Mouse (Mus musculus) midbrain, embryonic 11.5 days (tissue): ENCODE measurements at regions not wholly inside any gene's neighbourhood (a gene's known extent, or its start where the extent isn't known, plus 50 kb on each side); places are given as distances from the start of the nearest gene placed in this dataset.

Experiments
- ATAC-seq: fragments of 200-750 bp; cut with Nextera tagmentation; 2 replicates; pipeline ENCODE4 v1.8.0; 2017; ENCODE audit warnings: moderate TSS enrichment, moderate library complexity; ENCODE audit not compliant: low FRiP score
- DNase-seq: peaks from one replicate; pipeline ENCODE4 v3.0.0; 2015; ENCODE audit warnings: low spot score; ENCODE audit errors: missing footprints
- H3K27ac ChIP-seq: fragments of 300-500 bp; sonication (generic); 2 replicates; pipeline ENCODE4 v1.5.1; 2014; ENCODE audit warnings: low read depth, low read length
- H3K27me3 ChIP-seq: fragments of 300-500 bp; sonication (generic); 2 replicates; pipeline ENCODE4 v1.6.1; 2014; ENCODE audit warnings: mild to moderate bottlenecking, low read length, moderate library complexity, mixed read lengths; ENCODE audit not compliant: control insufficient read depth, insufficient read depth
- H3K36me3 ChIP-seq: fragments of 300-500 bp; sonication (generic); 2 replicates; pipeline ENCODE4 v1.6.1; 2014; ENCODE audit warnings: mild to moderate bottlenecking, low read length, moderate library complexity, mixed read lengths; ENCODE audit not compliant: control insufficient read depth, insufficient read depth
- H3K4me1 ChIP-seq: fragments of 300-500 bp; sonication (generic); 2 replicates; pipeline ENCODE4 v1.6.1; 2014; ENCODE audit warnings: low read length; ENCODE audit not compliant: control insufficient read depth, insufficient read depth
- H3K4me2 ChIP-seq: fragments of 300-500 bp; sonication (generic); 2 replicates; pipeline ENCODE4 v1.6.1; 2014; ENCODE audit warnings: mild to moderate bottlenecking, moderate library complexity
- H3K4me3 ChIP-seq: fragments of 300-500 bp; sonication (generic); 2 replicates; pipeline ENCODE4 v1.5.1; 2014; ENCODE audit warnings: low read depth, low read length
- H3K9ac ChIP-seq: fragments of 300-500 bp; sonication (generic); 2 replicates; pipeline ENCODE4 v1.6.1; 2014; ENCODE audit warnings: low read length
- H3K9me3 ChIP-seq: fragments of 300-500 bp; sonication (generic); 2 replicates; pipeline ENCODE4 v1.6.1; 2016; ENCODE audit warnings: low read length; ENCODE audit not compliant: control insufficient read depth
- whole genome bisulfite sequencing: fragments of 180-500 bp; shearing (Covaris S2); extraction: QIAGEN DNeasy Blood & Tissue Kit; methylation state at CpG from one replicate; pipeline ENCODE4 v1.1.7; 2014; 5-methylcytosine and 5-hydroxymethylcytosine counted together

GRCm38 (mm10) chr8:34505829-34506555, 394.5 kb upstream of the Gm10131 start:
- Histone ChIP-seq H3K4me1 (no peaks in the 10 kb centered on the region), H3K9ac (no peak overlapping the region), H3K27ac (no peak overlapping the region), H3K27me3 (no peaks in the 10 kb centered on the region), H3K9me3 (no peaks in the 10 kb centered on the region), H3K4me3 (no peak overlapping the region), H3K36me3 (no peaks in the 10 kb centered on the region), H3K4me2 (no peak overlapping the region)
- peak; percentile 76 for DNase-seq
- ATAC-seq: no peak
- 79% methylated on average over 15 of the region's 15 CpGs for WGBS

- peak; percentile 53 for DNase-seq
- Histone ChIP-seq H3K9me3 (no peaks in the 10 kb centered on the region), H3K27ac (no peak overlapping the region), H3K4me2 (no peak overlapping the region), H3K27me3 (no peaks in the 10 kb centered on the region), H3K4me1 (no peaks in the 10 kb centered on the region), H3K36me3 (no peaks in the 10 kb centered on the region), H3K9ac (no peak overlapping the region), H3K4me3 (no peak overlapping the region)
- WGBS: 82% methylated on average over 7 of the region's 7 CpGs
- no peak for ATAC-seq
These were observed 393.6 kb upstream of the Gm10131 start for GRCm38 (mm10) chr8:34505102-34505501.

- Histone ChIP-seq H3K9ac (no peak overlapping the region), H3K36me3 (no peaks in the 10 kb centered on the region), H3K9me3 (no peaks in the 10 kb centered on the region), H3K4me3 (no peak overlapping the region), H3K4me1 (no peaks in the 10 kb centered on the region), H3K27ac (no peak overlapping the region), H3K27me3 (no peaks in the 10 kb centered on the region), H3K4me2 (no peak overlapping the region)
- ATAC-seq (no peak), DNase-seq (peak; percentile 72)
- WGBS: 64% methylated on average over 1 of the region's 1 CpGs
These were observed 391.1 kb upstream of the Gm10131 start for GRCm38 (mm10) chr8:34502606-34503162.

- no peaks in the 10 kb centered on the region for H3K4me1 ChIP-seq
- ATAC-seq (no peak), DNase-seq (peak; percentile 61)
- H3K9ac ChIP-seq: no peak overlapping the region
- H3K4me3 ChIP-seq: no peak overlapping the region
- H3K9me3 ChIP-seq: no peaks in the 10 kb centered on the region
- H3K27ac ChIP-seq: no peak overlapping the region
- no peak overlapping the region for H3K4me2 ChIP-seq
- 79% methylated on average over 3 of the region's 3 CpGs for WGBS
- H3K36me3 ChIP-seq: no peaks in the 10 kb centered on the region
- H3K27me3 ChIP-seq: no peaks in the 10 kb centered on the region
These were observed 387.7 kb upstream of the Gm10131 start for GRCm38 (mm10) chr8:34499196-34499595.

GRCm38 (mm10) chr8:34496751-34497150, 385.2 kb upstream of the Gm10131 start:
- ATAC-seq: no peak
- Histone ChIP-seq H3K27ac (no peak overlapping the region), H3K4me2 (no peak overlapping the region), H3K27me3 (no peaks in the 10 kb centered on the region), H3K9ac (no peak overlapping the region), H3K9me3 (no peaks in the 10 kb centered on the region), H3K36me3 (no peaks in the 10 kb centered on the region), H3K4me1 (peaks cover 3% of the 10 kb centered on the region; the same call in 1 of the 2 replicates), H3K4me3 (no peak overlapping the region)
- 93% methylated on average over 4 of the region's 4 CpGs for WGBS
- DNase-seq: no peak

DNA sequence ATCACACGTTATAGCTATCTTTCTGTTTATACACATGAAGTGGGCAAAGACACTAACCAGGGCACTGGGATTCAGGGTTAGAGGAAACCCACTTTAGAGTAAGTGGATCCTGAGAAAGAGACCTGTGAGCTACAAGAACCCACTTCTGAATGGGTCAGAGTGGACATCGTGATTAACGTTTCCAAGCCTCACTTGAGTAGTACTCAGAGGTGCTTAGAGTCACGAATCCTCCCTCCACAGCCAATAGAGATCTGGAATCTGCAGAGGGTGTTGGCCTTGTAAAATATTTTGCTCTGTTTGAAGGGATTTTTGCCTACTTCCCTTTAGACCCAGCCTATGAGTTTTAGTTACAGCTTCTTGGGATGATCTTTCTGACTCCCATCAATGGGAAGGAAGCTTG, 384.4 kb upstream of the Gm10131 start:
- no peaks in the 10 kb centered on the region for H3K36me3 ChIP-seq
- ATAC-seq: no peak
- WGBS: 91% methylated on average over 4 of the region's 4 CpGs

DNA sequence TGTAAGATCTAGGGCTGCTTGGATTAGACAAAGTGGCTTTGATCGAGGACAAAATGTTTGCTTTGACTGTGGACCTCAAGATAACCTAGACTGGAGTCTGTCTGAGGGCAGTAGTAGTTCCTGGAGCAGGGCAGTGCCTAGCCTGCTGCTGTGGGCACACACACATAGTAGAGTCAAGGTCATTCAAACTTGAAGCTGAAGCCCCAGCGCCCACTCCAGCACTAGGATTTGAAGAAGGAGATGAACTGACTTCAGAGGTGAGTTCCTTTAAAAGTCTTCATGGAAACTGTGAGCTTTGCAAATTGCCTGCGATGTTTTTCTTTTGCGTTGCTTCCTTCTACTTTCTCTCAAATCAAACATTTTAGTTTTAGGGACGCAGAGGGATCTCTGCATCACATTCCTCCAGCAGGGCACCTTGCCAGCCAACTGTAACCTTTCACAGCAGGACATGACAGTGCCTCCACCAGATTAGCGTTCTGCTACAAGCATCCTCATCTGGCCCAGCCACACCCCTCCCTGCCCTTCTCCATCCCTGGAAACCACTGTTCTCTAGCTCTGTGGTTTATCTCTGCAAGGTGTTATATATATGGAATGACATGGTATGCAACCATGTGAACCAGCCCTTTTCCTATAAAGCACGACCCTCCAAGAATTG, 377.3 kb upstream of the Gm10131 start:
- ATAC-seq (no peak), DNase-seq (peak; percentile 81)
- no peak overlapping the region for H3K27ac ChIP-seq
- no peak overlapping the region for H3K4me3 ChIP-seq
- H3K9me3 ChIP-seq: no peaks in the 10 kb centered on the region
- WGBS: 65% methylated on average over 7 of the region's 7 CpGs
- H3K4me2 ChIP-seq: no peak overlapping the region
- no peaks in the 10 kb centered on the region for H3K36me3 ChIP-seq
- H3K27me3 ChIP-seq: no peaks in the 10 kb centered on the region; the same call in 1 of the 2 replicates
- no peak overlapping the region for H3K9ac ChIP-seq
- peaks cover 9% of the 10 kb centered on the region for H3K4me1 ChIP-seq

More for the DNA sequence above, 384.4 kb upstream of the Gm10131 start:
- Histone ChIP-seq H3K27ac (no peak overlapping the region), H3K4me2 (no peak overlapping the region), H3K9me3 (no peaks in the 10 kb centered on the region), H3K9ac (no peak overlapping the region), H3K27me3 (no peaks in the 10 kb centered on the region), H3K4me3 (no peak overlapping the region), H3K4me1 (peaks cover 3% of the 10 kb centered on the region; the same call in 1 of the 2 replicates)
- DNase-seq: peak; percentile 26

DNA sequence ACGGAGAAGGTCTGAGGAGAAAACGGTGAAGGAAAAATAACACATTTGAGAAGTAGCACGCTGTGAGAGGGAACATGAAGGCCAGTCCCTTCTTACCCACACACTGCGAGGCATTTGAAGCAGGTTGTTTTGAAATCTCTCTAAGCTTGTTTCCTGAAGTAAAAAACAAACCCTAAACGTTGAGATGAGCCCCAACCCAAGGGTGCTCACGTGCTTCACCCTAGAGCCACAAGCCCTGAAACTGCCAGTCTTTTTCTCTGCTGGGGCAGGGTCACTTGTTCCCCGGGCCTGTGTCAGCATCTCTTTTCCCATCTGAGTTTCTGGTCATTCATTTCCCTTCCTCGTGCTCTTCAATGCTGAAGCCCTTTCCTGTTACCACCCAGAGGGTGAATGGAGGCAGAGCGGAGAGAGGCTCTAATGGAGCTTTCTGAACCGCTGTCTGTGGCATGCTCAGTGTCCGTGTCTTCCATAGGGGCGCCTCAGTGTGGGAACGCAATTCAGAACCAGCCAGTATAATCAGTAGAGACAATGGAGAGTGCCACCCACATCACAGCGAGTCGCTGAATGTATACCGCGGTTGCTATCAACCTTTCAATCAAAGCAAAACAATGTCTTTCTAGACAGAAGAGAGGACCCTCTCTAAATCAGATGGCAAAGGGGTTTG, 375.0 kb upstream of the Gm10131 start:
- H3K27ac ChIP-seq: no peak overlapping the region
- no peaks in the 10 kb centered on the region for H3K9me3 ChIP-seq
- no peaks in the 10 kb centered on the region for H3K36me3 ChIP-seq
- no peak overlapping the region for H3K9ac ChIP-seq
- no peak overlapping the region for H3K4me2 ChIP-seq
- peaks cover 5% of the 10 kb centered on the region for H3K4me1 ChIP-seq
- 56% methylated on average over 17 of the region's 17 CpGs for WGBS
- H3K4me3 ChIP-seq: no peak overlapping the region
- ATAC-seq: 0 out of 2 replicates have a peak, but pooled peaks have one; percentile 44
- DNase-seq: peak; percentile 85
- H3K27me3 ChIP-seq: no peaks in the 10 kb centered on the region; the same call in 1 of the 2 replicates

DNA sequence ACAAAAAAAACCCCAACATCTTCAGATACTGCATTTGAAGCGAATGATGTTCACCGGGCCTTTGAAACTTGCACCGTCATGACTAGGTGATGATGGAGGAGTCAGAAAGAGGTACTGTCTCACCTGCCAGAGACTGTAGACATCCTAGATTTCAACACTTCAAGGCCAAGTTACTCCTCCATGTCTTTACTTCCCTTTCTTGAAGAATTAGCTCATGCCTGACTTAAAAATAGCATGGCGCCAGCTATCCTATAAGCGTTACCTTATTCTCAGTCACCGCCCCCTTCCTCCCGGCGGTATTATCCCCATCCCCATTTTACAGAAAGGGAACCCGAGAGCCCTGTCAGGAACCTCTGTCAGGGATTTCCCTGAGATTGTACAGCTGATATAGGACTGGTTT, 374.4 kb upstream of the Gm10131 start:
- H3K27me3 ChIP-seq: no peaks in the 10 kb centered on the region; the same call in 1 of the 2 replicates
- H3K4me1 ChIP-seq: peaks cover 5% of the 10 kb centered on the region
- no peaks in the 10 kb centered on the region for H3K36me3 ChIP-seq
- DNase-seq (no peak), ATAC-seq (no peak)
- no peak overlapping the region for H3K4me3 ChIP-seq
- H3K4me2 ChIP-seq: no peak overlapping the region
- 94% methylated on average over 9 of the region's 9 CpGs for WGBS
- no peak overlapping the region for H3K27ac ChIP-seq
- no peaks in the 10 kb centered on the region for H3K9me3 ChIP-seq
- no peak overlapping the region for H3K9ac ChIP-seq
